Mouse (Mus musculus): ENCODE results near the gene Snx29.

DNA sequence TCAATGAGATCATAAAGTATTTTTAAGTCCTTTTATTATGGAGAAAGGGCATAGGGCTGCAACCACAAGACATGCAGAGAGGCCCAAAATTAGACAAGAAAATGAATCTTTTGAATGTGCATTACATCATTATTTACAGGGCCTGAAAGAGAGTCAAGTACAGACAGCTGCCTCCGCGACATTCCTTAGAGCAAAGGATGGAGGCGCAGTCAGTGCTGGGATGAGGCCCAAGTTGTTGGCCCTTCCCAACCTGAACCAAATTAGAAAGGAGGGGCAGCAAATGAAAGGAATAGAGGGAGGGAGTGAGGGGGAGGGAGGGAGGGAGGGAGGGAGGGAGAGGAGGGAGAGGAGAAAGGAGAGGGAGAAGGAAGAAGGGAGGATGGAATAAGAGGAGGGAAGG is 453.8 kb downstream of the Snx29 start:
- TF ChIP-seq POLR2A (IDR thresholded peaks at IDR 0.05; ENCODE audit: extremely low read depth, insufficient read depth, low read length) (no peak), CTCF (IDR thresholded peaks at IDR 0.05; ENCODE audit: low read depth, low read length) (no peak)
